Mouse (Mus musculus) heart, postnatal 0 days (tissue): ENCODE data around the gene Tent5c. TPM values are rescaled to one million over a fixed set of nuclear protein-coding genes. Genes with fewer than 3 reads are reported as not detected.

Experiments
- ATAC-seq: fragments of 200-750 bp; cut with Nextera tagmentation; 2 replicates; pipeline ENCODE4 v1.8.0; 2017; ENCODE audit warnings: low read depth, moderate number of reproducible peaks, moderate library complexity; ENCODE audit not compliant: insufficient read depth
- DNase-seq: peaks from one replicate; pipeline ENCODE4 v3.0.0-alpha.2; 2016; ENCODE audit warnings: low spot score
- H3K27ac ChIP-seq: fragments of 300-500 bp; sonication (generic); 2 replicates; pipeline ENCODE4 v1.5.1; 2014; ENCODE audit warnings: low read depth, mild to moderate bottlenecking
- H3K27me3 ChIP-seq: fragments of 300-500 bp; sonication (generic); 2 replicates; pipeline ENCODE4 v1.6.1; 2014; ENCODE audit warnings: low read length, mixed read lengths; ENCODE audit not compliant: control insufficient read depth, insufficient read depth
- H3K36me3 ChIP-seq: fragments of 300-500 bp; sonication (generic); replicated peaks from 2 replicates; pipeline ENCODE4 v1.6.1; 2014; ENCODE audit warnings: low read length, mixed read lengths; ENCODE audit not compliant: control insufficient read depth, insufficient read depth
- H3K4me1 ChIP-seq: fragments of 300-500 bp; sonication (generic); 2 replicates; pipeline ENCODE4 v1.6.1; 2014; ENCODE audit warnings: antibody characterized with exemption; ENCODE audit not compliant: control insufficient read depth, insufficient read depth
- H3K4me2 ChIP-seq: fragments of 300-500 bp; sonication (generic); 2 replicates; pipeline ENCODE4 v1.6.1; 2014; ENCODE audit warnings: low read depth, mild to moderate bottlenecking, low read length, moderate library complexity
- H3K4me3 ChIP-seq: fragments of 300-500 bp; sonication (generic); 2 replicates; pipeline ENCODE4 v1.5.1; 2014; ENCODE audit warnings: low read depth, low read length
- H3K9ac ChIP-seq: fragments of 300-500 bp; sonication (generic); replicated peaks from 2 replicates; pipeline ENCODE4 v1.6.1; 2014; ENCODE audit warnings: low read depth, low read length, mixed read lengths
- H3K9me3 ChIP-seq: fragments of 300-500 bp; sonication (generic); replicated peaks from 2 replicates; pipeline ENCODE4 v1.6.1; 2016; ENCODE audit warnings: low read length; ENCODE audit not compliant: control insufficient read depth
- CTCF ChIP-seq: IDR thresholded peaks from 2 replicates; pipeline ENCODE4 v1.5.1; 2016; ENCODE audit warnings: antibody characterized with exemption, control low read depth, low read depth
- EP300 ChIP-seq: IDR thresholded peaks from 2 replicates; pipeline ENCODE4 v1.6.1; 2016; ENCODE audit warnings: antibody characterized with exemption, low read depth
- WGBS: fragments of 180-500 bp; shearing (Covaris S2); extraction: QIAGEN DNeasy Blood & Tissue Kit; methylation state at CpG from one replicate; pipeline ENCODE4 v1.1.7; 2014; 5-methylcytosine and 5-hydroxymethylcytosine counted together
- polyA plus RNA-seq: library from polyadenylated mRNA; unstranded; fragments of >200 nt; fragmentation: Nextera tagmentation; extraction: Ambion mirVana; gene quantifications from 2 replicates; pipeline ENCODE4 v1.2.1, GENCODE M21; 2015
- total RNA-seq: library from RNA; depleted of rRNA; stranded (reverse); fragments of >200 nt; gene quantifications from 2 replicates; pipeline ENCODE4 v1.2.3, GENCODE M21; 2014; ENCODE audit warnings: low replicate concordance

Tent5c gene
- total and polyA plus RNA-seq, 2 experiments from 2014 or later: 4.2 to 8.9 TPM

DNA sequence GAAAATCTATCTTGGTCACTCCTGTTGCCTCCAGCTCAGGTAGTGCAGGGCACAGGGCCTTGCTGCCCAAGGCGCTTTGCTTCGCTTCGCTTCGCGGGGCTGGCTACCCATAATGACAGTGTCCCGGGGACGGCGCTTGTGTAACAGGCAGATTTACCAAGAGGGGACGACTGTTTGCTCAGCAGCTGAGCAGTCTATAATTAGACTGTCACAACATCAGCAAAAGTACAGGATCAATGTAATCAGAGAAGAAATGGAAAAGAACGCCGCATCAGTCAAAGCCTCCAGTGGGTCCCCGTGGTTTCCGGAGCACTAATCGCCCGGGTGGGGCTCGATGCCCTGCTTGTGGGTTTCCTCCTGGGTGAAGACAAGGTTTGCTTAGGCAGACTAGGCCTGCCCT is 6.3 kb upstream of the Tent5c start:
- ATAC-seq (no peak), DNase-seq (no peak)
- Histone ChIP-seq H3K27me3 (no peaks in the 10 kb centered on the region), H3K9me3 (no peaks in the 10 kb centered on the region), H3K4me2 (no peak overlapping the region), H3K4me3 (no peak overlapping the region), H3K36me3 (no peaks in the 10 kb centered on the region), H3K27ac (no peak overlapping the region), H3K9ac (no peak overlapping the region), H3K4me1 (no peaks in the 10 kb centered on the region)
- TF ChIP-seq EP300 (no peak), CTCF (no peak)
- 83% methylated on average over 16 of the region's 16 CpGs for WGBS

DNA sequence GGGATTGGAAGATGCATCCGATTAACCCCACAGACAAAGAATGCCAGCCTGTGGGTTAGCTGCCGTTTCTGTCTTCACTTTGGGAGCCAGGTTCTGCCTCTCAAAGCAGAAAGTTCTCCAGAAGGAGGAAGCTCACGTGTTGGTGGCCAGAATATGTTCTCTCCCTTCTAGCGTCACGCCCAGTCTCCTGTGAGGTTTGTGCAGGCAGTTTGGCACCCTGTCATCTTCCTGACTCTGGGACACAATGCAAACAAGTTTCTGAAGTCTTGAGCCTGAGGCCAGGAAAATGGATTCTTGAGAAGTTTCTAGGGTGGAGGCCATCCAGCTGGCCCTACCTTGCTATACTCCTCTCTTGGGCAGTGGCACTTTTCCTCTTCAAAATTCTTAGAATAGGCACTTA is 5.8 kb upstream of the Tent5c start:
- Histone ChIP-seq H3K27me3 (no peaks in the 10 kb centered on the region), H3K27ac (no peak overlapping the region), H3K9me3 (no peaks in the 10 kb centered on the region), H3K4me3 (no peak overlapping the region), H3K36me3 (no peaks in the 10 kb centered on the region), H3K4me1 (no peaks in the 10 kb centered on the region), H3K4me2 (no peak overlapping the region), H3K9ac (no peak overlapping the region)
- TF ChIP-seq EP300: no peak
- no peak for TF ChIP-seq CTCF
- ATAC-seq (no peak), DNase-seq (no peak)
- 72% methylated on average over 5 of the region's 5 CpGs for WGBS

GRCm38 (mm10) chr3:100490010-100490300 is 831 bp upstream of the Tent5c start:
- no peak for ATAC-seq
- Histone ChIP-seq H3K36me3 (no peaks in the 10 kb centered on the region), H3K9ac (0 out of 2 replicates have a peak overlapping the region, but pooled peaks have one; percentile 38), H3K4me2 (peak overlapping the region; percentile 99), H3K27ac (no peak overlapping the region), H3K4me1 (no peaks in the 10 kb centered on the region), H3K9me3 (no peaks in the 10 kb centered on the region), H3K4me3 (peak overlapping the region; percentile 73), H3K27me3 (peaks cover 30% of the 10 kb centered on the region)
- no peak for TF ChIP-seq EP300
- TF ChIP-seq CTCF: no peak
- no peak for DNase-seq
- 29% methylated on average over 4 of the region's 4 CpGs for WGBS

- Histone ChIP-seq H3K4me3 (peak overlapping the region; percentile 73), H3K4me1 (no peaks in the 10 kb centered on the region), H3K9ac (peak overlapping the region; percentile 17; the same call in 1 of the 2 replicates), H3K4me2 (peak overlapping the region; percentile 99), H3K27me3 (peaks cover 30% of the 10 kb centered on the region), H3K27ac (no peak overlapping the region), H3K9me3 (no peaks in the 10 kb centered on the region), H3K36me3 (no peaks in the 10 kb centered on the region)
- ATAC-seq (peak; percentile 11), DNase-seq (no peak)
- TF ChIP-seq EP300: no peak
- no peak for TF ChIP-seq CTCF
- WGBS: under 1% methylated on average over 64 of the region's 66 CpGs
Observed at GRCm38 (mm10) chr3:100488251-100489132, 632 bp downstream of the Tent5c start.

GRCm38 (mm10) chr3:100487046-100487445 is 2.1 kb downstream of the Tent5c start:
- no peak for TF ChIP-seq CTCF
- TF ChIP-seq EP300: no peak
- ATAC-seq (no peak), DNase-seq (no peak)
- Histone ChIP-seq H3K27ac (no peak overlapping the region), H3K4me1 (no peaks in the 10 kb centered on the region), H3K36me3 (no peaks in the 10 kb centered on the region), H3K4me3 (no peak overlapping the region), H3K4me2 (no peak overlapping the region), H3K9me3 (no peaks in the 10 kb centered on the region), H3K9ac (no peak overlapping the region), H3K27me3 (peaks cover 30% of the 10 kb centered on the region)
- 71% methylated on average over 2 of the region's 2 CpGs for WGBS
